Mouse (Mus musculus): Measurements from ENCODE around the gene Lhb. TPM values are rescaled to one million over a fixed set of nuclear protein-coding genes. Genes with fewer than 3 reads are reported as not detected.

The Lhb gene
- total RNA-seq, 2 experiments from 2014 or later, result not detected

GRCm38 (mm10) chr7:45413113-45413863 is 7.3 kb upstream of the Lhb start, which contains the start of gene Ntf5:
Gene Ntf5, plus strand, starts transcription at chr7:45413695.
- intact Hi-C loops (cut with DNase I), result no loop called here
- no peak for DNase-seq

DNA sequence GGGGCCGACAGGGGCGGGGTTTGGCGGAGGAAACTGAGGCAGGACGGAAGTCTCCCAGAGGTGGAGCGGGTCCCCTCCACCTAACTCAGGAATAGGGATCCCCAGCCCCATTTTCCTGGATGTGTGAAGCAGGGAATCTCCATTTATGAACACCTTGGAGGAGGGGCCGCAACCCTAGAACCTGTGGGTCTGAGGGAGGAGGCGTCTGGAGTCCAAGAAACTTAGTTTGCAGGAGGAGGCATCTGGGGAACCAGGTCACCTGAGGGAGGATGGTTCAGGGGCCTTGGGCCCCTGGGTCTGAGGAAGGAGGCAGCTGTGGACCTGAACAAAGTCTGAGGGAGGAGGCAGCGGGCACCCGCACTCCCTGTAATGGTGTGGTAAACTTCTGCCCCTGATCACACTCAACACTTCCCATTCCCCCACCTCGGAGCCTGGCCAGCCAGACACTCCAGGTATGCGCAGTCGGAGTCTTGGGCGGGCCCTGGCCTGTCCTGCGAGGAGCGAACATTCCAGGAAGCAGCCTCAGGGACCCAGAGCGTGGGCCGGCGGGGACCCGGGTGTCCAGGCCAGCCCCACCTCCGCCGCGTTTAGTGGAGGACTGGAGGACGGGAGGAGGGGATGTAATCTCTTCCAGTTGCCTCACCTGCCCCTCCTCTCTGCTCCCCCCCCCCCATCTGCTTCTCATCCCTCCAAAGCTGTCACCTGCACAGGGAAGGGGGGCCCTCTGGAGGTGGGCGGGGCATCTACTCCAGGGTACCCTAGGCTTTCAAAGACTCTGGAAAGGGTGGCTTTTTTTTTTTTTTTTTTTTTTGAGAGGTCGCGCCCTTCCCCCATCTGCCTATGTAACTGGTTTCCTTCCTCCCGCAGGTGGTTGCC is 6.5 kb upstream of the Lhb start:
- intact Hi-C loops (cut with DNase I), result no loop called here
- DNase-seq, result no peak

- no peak for DNase-seq
- intact Hi-C loops (cut with DNase I), result no loop called here
Measured at GRCm38 (mm10) chr7:45414740-45415224, 5.8 kb upstream of the Lhb start.

DNA sequence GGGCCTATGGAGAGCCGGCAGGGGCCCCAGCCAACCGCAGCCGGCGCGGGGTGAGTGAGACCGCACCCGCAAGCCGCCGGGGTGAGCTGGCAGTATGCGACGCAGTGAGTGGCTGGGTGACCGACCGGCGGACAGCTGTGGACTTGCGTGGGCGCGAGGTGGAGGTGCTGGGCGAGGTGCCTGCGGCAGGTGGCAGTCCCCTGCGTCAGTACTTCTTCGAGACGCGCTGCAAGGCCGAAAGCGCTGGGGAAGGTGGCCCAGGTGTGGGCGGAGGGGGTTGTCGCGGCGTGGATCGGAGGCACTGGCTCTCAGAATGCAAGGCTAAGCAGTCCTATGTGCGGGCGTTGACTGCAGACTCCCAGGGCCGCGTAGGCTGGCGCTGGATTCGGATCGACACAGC is 5.0 kb upstream of the Lhb start:
- DNase-seq, result no peak
- intact Hi-C loops (cut with DNase I), result no loop called here

GRCm38 (mm10) chr7:45417962-45418492 is 2.6 kb upstream of the Lhb start:
- no peak for DNase-seq
- intact Hi-C loops (cut with DNase I), result no loop called here

DNA sequence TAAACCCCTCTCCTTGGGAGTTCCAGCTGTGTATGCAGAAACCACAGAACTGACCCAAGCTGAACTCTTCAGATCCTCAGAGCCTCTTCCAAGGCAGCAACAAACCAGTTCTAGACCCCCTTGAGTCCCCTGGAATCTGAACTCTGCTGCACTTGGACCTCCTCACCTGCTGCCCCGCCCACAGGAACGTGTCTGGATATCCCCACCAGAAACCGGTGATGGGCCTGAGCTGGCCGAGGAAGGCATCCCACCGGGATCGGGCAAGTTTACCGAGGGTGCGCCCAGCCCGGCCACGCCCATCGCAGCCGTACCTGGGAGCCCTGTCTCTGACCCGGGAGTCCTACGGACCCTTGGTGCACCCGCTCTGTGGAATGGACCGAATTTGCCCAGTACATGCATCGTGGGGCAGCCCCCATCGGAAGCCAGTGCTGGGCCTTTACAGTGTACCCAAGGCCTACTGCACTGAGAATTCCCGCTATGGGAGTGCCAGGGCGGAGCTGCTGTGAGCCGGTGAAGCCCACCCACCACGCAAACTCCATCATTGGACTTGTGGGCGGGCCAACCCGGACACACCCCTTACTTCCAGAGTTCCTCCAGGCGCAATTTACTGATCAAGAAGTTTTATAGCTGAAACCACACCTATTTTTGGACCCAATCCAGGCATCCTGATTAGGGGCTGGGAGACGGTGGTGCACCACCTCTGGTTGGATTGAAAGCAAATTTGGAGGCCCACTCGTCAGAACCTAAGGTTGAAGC is 583 bp upstream of the Lhb start:
- intact Hi-C loops (cut with DNase I), result no loop called here
- no peak for DNase-seq

DNA sequence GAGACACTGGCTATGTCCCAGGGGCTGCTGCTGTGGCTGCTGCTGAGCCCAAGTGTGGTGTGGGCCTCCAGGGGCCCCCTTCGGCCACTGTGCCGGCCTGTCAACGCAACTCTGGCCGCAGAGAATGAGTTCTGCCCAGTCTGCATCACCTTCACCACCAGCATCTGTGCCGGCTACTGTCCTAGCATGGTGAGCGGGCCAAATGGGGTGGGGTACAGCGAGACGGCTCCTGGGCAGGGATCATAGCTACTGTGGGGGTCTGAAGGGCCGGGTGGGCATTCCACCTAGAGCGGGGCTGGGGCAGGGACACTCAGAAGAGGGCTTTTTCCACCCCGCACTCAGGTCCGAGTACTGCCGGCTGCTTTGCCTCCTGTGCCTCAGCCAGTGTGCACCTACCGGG is 574 bp downstream of the Lhb start:
- DNase-seq, result no peak
- intact Hi-C loops (cut with DNase I), result no loop called here

DNA sequence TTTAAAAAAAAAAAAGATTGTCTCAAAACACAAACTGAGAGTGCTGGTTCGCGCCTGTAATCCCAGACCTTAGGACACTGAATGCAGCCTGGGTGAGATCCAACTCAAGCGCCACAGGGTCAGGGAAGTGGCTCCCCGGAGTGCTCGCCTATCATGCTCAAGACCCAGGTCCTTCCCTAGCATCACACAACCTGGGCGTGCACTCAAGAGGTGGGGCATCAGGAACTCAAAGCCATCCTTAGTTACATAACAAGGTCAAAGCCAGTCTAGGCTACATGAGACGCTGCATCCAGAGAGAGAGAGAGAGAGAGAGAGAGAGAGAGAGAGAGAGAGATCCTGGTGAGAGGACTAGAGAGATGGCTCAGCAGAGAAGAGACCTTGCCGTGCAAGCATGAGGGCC is 5.9 kb downstream of the Lhb start:
- intact Hi-C loops (cut with DNase I), result no loop called here

DNA sequence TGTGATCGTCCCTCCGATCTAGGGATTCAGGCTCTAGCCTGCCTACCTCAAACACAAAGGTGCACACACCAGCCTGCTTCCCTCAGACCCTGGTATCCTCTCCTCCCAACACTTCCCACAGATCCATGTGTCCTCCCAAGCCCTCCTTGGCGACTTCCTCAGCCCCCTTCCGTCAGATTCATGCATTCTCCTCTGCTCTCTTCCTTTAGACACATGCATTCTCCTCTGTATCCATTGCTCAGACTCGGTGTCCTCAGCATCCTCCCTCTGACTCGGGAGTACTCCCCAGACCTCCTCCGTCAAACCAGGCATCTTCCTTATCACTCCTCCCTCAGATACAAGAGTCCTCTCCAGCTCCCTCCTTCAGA is 13.2 kb downstream of the Lhb start:
- intact Hi-C loops (cut with DNase I), result no loop called here

More for the DNA sequence above, 5.9 kb downstream of the Lhb start:
- DNase-seq, result no peak

GRCm38 (mm10) chr7:45434203-45435015 is 13.8 kb downstream of the Lhb start, which contains the start of gene Gys1:
Gene Gys1, plus strand, starts transcription at chr7:45434844.
- peak; percentile 100 for DNase-seq
- intact Hi-C loops (cut with DNase I), result no loop called here

More for the DNA sequence above, 13.2 kb downstream of the Lhb start:
- DNase-seq, result no peak

DNA sequence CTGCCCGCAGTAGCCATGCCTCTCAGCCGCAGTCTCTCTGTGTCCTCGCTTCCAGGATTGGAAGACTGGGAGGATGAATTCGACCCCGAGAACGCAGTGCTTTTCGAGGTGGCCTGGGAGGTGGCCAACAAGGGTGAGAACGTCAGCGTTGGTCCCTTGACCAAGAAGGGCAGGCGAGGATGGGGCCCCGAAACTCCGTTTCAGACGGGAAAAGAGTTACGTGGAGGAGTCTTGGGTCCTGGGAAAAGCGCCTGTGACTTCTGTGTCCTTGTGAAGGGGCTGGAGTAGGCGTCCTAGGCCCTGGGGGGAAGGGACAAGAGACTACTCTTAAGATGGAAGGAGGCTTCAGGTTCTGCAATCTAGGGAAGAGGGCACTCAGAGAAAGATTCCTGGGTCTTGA is 14.4 kb downstream of the Lhb start:
- DNase-seq, result no peak
- intact Hi-C loops (cut with DNase I), result no loop called here

DNA sequence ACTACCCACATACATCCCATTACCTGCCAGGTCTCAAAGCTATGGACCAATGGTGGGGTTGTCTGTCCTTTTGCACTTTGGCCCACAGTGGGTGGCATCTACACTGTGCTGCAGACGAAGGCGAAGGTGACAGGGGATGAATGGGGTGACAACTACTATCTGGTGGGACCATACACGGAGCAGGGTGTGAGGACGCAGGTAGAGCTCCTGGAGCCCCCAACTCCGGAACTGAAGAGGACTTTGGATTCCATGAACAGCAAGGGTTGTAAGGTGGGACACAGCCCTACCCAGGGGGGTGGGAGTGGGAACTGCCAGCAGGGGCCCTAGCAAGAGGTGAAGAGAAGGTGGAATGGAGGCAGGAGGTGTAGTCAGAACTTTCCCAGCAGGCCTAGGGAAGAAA is 15.8 kb downstream of the Lhb start:
- DNase-seq, result no peak
- intact Hi-C loops (cut with DNase I), result no loop called here

DNA sequence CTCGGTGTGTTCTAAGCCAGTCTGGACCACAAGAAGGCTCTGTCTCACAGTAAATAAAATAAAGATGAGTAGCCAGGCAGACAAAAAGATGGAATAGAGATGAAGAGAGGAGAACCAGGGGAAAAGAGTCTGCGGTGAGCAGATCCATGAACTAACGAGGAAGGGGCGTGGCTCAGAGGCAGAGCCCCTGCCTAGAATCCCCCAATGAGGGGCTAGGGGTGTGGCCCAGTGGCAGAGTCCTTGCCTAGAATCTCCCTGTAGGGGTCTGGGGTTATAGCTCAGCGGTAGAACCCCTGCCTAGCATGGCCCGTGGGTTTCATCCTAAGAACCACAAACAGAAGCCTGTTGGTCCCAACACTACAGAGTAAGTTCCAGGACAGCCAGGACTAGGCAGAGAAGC is 16.4 kb downstream of the Lhb start:
- intact Hi-C loops (cut with DNase I), result no loop called here

DNA sequence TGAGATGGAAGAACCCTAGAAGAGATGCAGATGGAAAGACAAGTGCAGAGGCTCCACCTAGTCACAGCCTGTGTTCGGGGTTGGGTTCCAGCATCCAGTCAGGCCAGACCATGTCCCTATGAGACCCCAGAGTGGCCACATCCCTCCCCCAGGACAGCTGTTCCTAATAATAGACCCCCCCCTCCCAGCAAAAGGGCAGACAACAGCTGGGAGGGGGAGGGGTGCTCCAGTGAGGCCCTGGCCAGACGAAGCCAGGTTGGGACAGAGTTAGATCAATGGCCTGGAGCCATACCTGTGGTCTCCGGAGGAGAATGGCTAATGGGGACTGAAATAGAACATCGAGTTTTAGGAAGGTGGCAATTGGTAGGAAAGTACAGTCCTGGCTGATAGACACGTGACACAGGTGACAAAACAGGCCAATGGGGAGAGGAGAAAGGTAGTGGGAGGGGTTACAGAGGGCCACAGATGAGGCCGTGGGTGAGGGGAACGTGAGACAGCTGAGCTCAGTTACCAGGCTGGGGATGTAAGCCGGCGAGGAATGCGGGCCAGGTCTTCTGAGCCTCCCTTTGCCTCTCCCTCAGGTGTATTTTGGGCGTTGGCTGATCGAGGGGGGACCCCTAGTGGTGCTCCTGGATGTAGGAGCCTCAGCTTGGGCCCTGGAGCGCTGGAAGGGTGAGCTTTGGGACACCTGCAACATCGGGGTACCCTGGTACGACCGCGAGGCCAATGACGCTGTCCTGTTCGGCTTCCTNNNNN is 17.1 kb downstream of the Lhb start, which contains the start of gene Ruvbl2:
TSS of gene Ruvbl2 (minus strand) at position 576 of the 756 bp plus-strand sequence.
- intact Hi-C loops (cut with DNase I), result no loop called here
- DNase-seq, result no peak

More for the DNA sequence above, 16.4 kb downstream of the Lhb start:
- no peak for DNase-seq

DNA sequence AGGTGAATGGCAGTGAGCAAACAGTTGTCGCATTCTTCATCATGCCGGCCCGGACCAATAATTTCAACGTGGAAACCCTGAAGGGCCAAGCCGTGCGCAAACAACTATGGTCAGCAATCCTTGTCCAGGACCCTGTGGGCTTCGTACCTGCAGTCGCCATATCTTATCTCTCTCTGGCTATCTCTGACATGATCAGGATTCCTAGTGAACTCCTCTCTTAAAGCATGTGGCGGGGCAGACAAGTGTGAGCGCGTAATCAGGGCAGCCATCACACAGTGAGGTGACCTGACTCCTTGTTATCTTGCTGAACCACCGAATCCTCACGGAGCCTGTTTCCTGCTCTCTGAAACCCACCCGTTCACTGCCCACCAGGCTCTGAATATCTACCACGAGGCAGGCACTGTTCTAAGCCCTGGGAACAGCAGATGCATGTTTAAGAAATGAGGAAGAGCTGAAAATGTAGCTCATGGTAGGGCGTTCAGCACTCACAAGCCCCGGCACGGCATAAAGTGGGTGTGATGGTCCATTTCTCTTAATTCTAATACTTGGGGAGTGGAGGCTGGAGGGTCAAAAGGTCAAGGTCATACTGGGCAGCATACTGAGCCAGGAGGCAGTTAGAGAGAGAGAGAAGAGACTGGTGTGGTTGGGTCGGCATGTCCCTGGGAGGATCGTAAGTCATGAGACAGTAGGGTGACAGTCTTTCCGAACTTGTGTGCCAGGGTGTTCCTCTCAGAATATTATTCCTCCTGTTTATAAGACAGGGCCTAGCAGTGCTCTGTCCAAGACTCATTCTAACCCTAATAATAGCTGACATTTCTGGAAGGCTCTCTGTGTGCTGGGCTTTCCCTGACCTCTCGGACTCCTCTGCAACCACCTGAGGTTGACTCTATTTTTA is 23.2 kb downstream of the Lhb start:
- intact Hi-C loops (cut with DNase I), result no loop called here
- no peak for DNase-seq

DNA sequence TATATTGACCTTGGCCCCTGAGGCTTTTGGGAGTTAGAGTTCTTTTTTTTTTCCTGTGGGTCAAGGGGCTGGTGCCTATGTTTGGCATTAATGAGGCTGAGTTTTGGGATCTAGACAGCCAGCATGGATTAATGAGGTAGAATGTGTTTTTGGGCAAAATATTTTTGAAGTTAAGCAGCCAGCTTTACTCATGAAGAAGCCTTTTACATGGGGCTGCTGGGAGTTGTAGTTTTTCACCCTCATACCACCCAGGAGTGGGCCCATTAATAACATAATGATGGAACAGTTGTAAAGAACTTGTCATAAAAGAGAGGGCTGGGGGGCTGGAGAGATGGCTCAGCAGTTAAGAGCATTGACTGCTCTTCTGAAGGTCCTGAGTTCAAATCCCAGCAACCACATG is 26.0 kb downstream of the Lhb start:
- intact Hi-C loops (cut with DNase I), result no loop called here
- DNase-seq, result no peak

DNA sequence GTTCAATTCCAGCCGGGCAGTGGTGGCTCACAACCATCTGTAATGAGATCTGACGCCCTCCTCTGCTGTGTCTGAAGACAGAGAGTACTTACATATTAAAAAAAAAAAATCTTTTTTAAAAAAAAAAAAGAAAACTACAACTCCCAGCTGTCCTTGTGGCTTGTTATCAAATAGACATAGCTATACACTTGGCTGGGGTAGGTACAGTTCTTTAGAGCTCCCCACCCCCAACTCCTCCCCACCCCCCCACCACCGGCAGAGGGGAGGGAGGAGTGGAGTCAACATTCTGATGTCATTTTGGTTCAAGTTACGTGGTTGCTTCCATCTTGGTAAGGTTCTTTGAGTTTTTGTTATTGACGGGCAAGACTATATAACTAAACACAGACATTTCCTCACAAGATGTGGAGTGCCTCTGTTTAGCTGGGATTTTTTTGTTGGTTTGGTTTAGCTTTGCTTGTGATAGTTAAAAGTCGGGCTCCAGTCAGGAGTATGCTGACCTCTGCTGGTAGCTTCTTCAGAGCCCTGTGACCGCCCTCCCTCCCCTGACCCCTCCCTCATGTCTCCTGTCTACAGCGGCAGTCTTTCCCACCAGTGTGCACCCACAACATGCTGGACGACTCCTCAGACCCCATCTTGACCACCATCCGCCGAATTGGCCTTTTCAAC is 26.8 kb downstream of the Lhb start:
- intact Hi-C loops (cut with DNase I), result no loop called here
- peak; percentile 50 for DNase-seq

- DNase-seq, result no peak
- intact Hi-C loops (cut with DNase I), result no loop called here
Measured at GRCm38 (mm10) chr7:45449974-45450373, 29.4 kb downstream of the Lhb start.
